Mouse (Mus musculus) limb, embryonic 13.5 days (tissue): Measurements from ENCODE around the gene Slc6a12. TPM values are rescaled to one million over a fixed set of nuclear protein-coding genes. Genes with fewer than 3 reads are reported as not detected.

ENCODE experiments used
- ATAC-seq: fragments of 200-750 bp; cut with Nextera tagmentation; 2 replicates; pipeline ENCODE4 v1.8.0; 2017; ENCODE audit warnings: low read depth, moderate number of reproducible peaks, moderate TSS enrichment; ENCODE audit not compliant: low FRiP score
- H3K27ac ChIP-seq: fragments of 300-500 bp; sonication (generic); 2 replicates; pipeline ENCODE4 v1.5.1; 2015; ENCODE audit warnings: inconsistent platforms, mild to moderate bottlenecking, moderate library complexity
- H3K27me3 ChIP-seq: fragments of 300-500 bp; sonication (generic); 2 replicates; pipeline ENCODE4 v1.6.1; 2015; ENCODE audit warnings: mild to moderate bottlenecking, inconsistent platforms
- H3K36me3 ChIP-seq: fragments of 300-500 bp; sonication (generic); 2 replicates; pipeline ENCODE4 v1.6.1; 2015; ENCODE audit warnings: inconsistent platforms, mild to moderate bottlenecking, moderate library complexity
- H3K4me1 ChIP-seq: fragments of 300-500 bp; sonication (generic); 2 replicates; pipeline ENCODE4 v1.6.1; 2015; ENCODE audit warnings: inconsistent platforms
- H3K4me2 ChIP-seq: fragments of 300-500 bp; sonication (generic); replicated peaks from 2 replicates; pipeline ENCODE4 v1.6.1; 2015; ENCODE audit warnings: inconsistent platforms, mild to moderate bottlenecking, moderate library complexity
- H3K4me3 ChIP-seq: fragments of 300-500 bp; sonication (generic); 2 replicates; pipeline ENCODE4 v1.5.1; 2015; ENCODE audit warnings: moderate library complexity, mild to moderate bottlenecking, inconsistent platforms
- H3K9ac ChIP-seq: fragments of 300-500 bp; sonication (generic); 2 replicates; pipeline ENCODE4 v1.6.1; 2015; ENCODE audit warnings: mild to moderate bottlenecking, inconsistent platforms
- H3K9me3 ChIP-seq: fragments of 300-500 bp; sonication (generic); 2 replicates; pipeline ENCODE4 v1.6.1; 2016; ENCODE audit warnings: inconsistent platforms
- WGBS: fragments of 180-500 bp; shearing (Covaris S2); methylation state at CpG from one replicate; pipeline ENCODE4 v1.1.7; 2015; 5-methylcytosine and 5-hydroxymethylcytosine counted together
- polyA plus RNA-seq: library from polyadenylated mRNA; unstranded; fragments of >200 nt; fragmentation: Nextera tagmentation; extraction: Ambion mirVana; gene quantifications from 2 replicates; pipeline ENCODE4 v1.2.1, GENCODE M21; 2015

Gene Slc6a12
- polyA plus RNA-seq = not detected in 2 replicates

- ATAC-seq = no peak; the same call in 1 of the 2 replicates
- H3K9ac ChIP-seq = no peak within 1 kb of the TSS
- WGBS = 69% methylated on average over 15 of the region's 15 CpGs
- no peak within 1 kb of the TSS for H3K4me2 ChIP-seq
- H3K9me3 ChIP-seq = no peaks in the 10 kb centered on the region
- no peaks in the 10 kb centered on the region for H3K36me3 ChIP-seq
- peaks cover 5% of the 10 kb centered on the region; the same call in 1 of the 2 replicates for H3K4me1 ChIP-seq
- no peak within 1 kb of the TSS for H3K27ac ChIP-seq
- no peak within 1 kb of the TSS for H3K4me3 ChIP-seq
- H3K27me3 ChIP-seq = no peaks in the 10 kb centered on the region
These were observed at the start of gene Slc6a12 for GRCm38 (mm10) chr6:121343026-121343770. Slc6a12 (plus strand) TSS chr6:121343076.

DNA sequence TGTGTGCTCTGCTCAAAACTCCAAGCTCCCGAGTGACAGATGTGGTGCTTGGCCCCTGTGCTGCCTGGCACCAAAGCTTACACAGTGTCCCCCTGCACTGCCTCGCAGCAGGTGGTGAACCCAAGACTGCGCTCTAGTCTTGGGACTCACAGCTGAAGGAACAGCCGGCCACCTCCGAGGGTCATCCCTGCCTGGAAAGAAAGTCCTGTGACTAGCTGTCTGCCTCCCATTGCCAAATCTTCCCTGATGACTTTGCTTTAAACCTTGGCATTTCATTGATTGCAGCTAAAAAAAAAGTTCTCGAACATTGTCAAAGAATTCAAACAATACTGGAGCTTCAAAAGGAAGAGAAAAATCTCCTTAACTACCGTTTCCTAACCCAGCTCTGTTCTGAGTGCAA, 43.6 kb upstream of the Slc6a12 start:
- ATAC-seq = peak; percentile 57; the same call in 1 of the 2 replicates
- no peak overlapping the region for H3K4me2 ChIP-seq
- no peak overlapping the region for H3K27ac ChIP-seq
- peaks cover 16% of the 10 kb centered on the region for H3K4me1 ChIP-seq
- no peak overlapping the region for H3K9ac ChIP-seq
- 52% methylated on average over 7 of the region's 7 CpGs for WGBS
- peaks cover 8% of the 10 kb centered on the region for H3K27me3 ChIP-seq
- no peak overlapping the region for H3K4me3 ChIP-seq
- H3K9me3 ChIP-seq = no peaks in the 10 kb centered on the region
- H3K36me3 ChIP-seq = no peaks in the 10 kb centered on the region

DNA sequence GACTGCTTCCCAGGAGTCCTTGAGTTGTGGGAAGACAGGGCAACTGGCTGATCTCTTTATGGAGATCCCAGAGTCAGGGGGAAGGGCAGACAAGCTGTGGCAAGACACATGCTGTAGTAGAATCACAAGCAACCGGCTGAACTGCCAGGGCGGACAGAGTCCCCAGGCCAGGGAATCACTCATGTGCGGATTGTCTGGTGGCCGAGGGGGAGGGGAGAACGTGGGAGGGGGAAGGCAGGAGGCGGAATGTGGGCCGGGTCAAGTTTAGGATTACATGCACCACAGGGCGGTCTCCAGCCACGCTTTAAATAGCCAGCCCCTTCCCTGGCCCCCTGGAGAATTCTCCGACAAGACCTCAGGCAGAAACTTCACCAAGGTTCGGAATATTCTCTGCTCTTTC, 42.9 kb upstream of the Slc6a12 start, which contains the start of gene Slc6a13:
Gene Slc6a13 (plus strand): TSS at position 274 of the 400 bp plus-strand sequence.
- WGBS = 3% methylated on average over 11 of the region's 11 CpGs
- ATAC-seq = peak; percentile 82
- no peak within 1 kb of the TSS for H3K27ac ChIP-seq
- H3K36me3 ChIP-seq = no peaks in the 10 kb centered on the region
- peaks cover 8% of the 10 kb centered on the region for H3K27me3 ChIP-seq
- H3K9ac ChIP-seq = no peak within 1 kb of the TSS
- H3K4me2 ChIP-seq = peak within 1 kb of the TSS; percentile 47
- H3K4me3 ChIP-seq = no peak within 1 kb of the TSS
- peaks cover 16% of the 10 kb centered on the region for H3K4me1 ChIP-seq
- H3K9me3 ChIP-seq = no peaks in the 10 kb centered on the region

- no peak for ATAC-seq
- Histone ChIP-seq H3K27ac (no peak overlapping the region), H3K36me3 (no peaks in the 10 kb centered on the region), H3K4me1 (peaks cover 16% of the 10 kb centered on the region), H3K4me3 (no peak overlapping the region), H3K9me3 (no peaks in the 10 kb centered on the region), H3K9ac (no peak overlapping the region), H3K4me2 (peak overlapping the region; percentile 47), H3K27me3 (peaks cover 8% of the 10 kb centered on the region)
- 43% methylated on average over 9 of the region's 9 CpGs for WGBS
These were observed 42.4 kb upstream of the Slc6a12 start for GRCm38 (mm10) chr6:121300504-121300903.

DNA sequence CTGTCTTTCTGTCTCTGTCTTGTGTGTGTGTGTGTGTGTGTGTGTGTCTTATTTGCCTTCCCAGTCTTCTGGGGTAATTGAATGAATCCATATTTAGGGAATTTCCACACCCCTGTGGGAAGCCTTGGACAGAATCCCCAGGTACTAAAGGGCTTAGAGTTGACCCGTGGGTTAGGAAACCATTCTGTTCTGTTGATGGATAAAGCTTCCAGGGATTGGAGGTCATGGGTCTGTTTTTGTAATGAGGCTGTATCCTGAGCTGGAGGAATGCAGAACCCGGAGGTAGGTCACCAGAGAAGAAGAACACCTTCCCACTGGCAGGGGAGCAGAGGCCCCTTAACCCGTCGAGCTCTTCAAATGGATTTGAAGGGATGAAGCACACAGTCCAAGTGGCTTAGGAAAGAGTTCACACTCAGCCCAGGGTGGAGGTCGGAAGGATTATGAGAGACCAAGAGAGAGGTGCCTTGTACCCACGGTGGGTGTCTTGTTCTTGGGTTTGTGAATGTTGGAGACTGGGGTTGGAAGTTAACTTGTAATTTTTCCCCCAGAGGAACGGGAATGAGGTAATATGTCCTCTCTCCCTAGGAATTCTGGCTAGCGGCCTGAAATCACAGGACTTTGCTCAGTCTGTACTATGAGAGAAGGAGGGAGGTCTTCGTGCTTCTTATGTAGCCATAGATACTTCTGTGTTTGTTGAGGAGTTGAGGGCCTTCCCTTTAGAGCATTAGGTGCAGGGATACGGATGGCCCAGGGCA, 39.2 kb upstream of the Slc6a12 start:
- peaks cover 16% of the 10 kb centered on the region for H3K4me1 ChIP-seq
- peaks cover 4% of the 10 kb centered on the region for H3K27me3 ChIP-seq
- H3K4me2 ChIP-seq = no peak overlapping the region
- no peak overlapping the region; the same call in 1 of the 2 replicates for H3K27ac ChIP-seq
- no peak; the same call in 1 of the 2 replicates for ATAC-seq
- WGBS = 64% methylated on average over 10 of the region's 10 CpGs
- no peaks in the 10 kb centered on the region for H3K9me3 ChIP-seq
- H3K9ac ChIP-seq = no peak overlapping the region
- no peaks in the 10 kb centered on the region for H3K36me3 ChIP-seq
- H3K4me3 ChIP-seq = no peak overlapping the region

DNA sequence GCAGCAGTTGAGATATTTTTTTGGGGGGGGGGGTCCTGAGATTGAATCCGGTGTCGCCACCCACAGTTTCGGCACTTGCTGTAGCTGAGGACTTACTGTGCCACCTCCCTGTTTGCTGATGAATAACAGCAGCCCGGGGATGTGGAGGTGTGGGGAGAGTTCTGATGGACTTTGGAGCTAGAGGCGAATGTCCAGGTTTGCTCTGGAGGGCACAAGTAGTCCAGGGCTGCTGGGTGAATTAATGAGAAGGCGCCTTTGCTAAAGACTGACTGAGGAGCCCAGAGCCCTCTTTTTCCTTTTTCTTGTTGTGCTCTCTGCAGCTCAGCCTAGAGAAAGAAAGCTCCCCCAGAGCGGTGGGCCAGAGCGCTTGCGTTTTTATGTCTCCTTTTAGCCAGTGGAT, 38.2 kb upstream of the Slc6a12 start:
- Histone ChIP-seq H3K36me3 (no peaks in the 10 kb centered on the region), H3K4me1 (peaks cover 14% of the 10 kb centered on the region), H3K9ac (no peak overlapping the region), H3K4me3 (no peak overlapping the region), H3K27ac (no peak overlapping the region), H3K9me3 (no peaks in the 10 kb centered on the region), H3K27me3 (peaks cover 4% of the 10 kb centered on the region; the same call in 1 of the 2 replicates), H3K4me2 (no peak overlapping the region)
- 83% methylated on average over 9 of the region's 9 CpGs for WGBS
- ATAC-seq = no peak

DNA sequence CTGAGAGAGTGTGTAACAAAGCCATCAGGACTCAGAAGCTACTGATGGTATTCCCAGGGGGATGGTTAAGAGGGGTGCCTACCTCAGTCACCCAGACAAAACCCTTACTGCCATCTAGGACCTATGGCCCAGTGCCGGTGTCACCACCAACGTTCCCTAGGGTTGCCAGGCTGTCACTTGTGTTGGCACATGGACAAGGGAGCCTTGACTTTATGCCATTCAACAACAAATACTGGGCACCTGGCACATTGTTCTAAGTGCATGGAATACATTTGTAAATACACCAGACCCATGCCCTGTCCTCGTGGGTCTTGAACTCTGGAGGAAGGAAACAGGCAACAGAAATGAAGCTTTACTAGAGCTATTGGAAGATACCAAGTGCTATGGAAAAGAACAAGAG, 37.3 kb upstream of the Slc6a12 start:
- Histone ChIP-seq H3K4me3 (no peak overlapping the region), H3K36me3 (no peaks in the 10 kb centered on the region), H3K9me3 (no peaks in the 10 kb centered on the region), H3K27ac (no peak overlapping the region), H3K9ac (no peak overlapping the region), H3K27me3 (peaks cover 3% of the 10 kb centered on the region; the same call in 1 of the 2 replicates), H3K4me1 (peaks cover 5% of the 10 kb centered on the region), H3K4me2 (no peak overlapping the region)
- 88% methylated on average over 3 of the region's 3 CpGs for WGBS
- ATAC-seq = no peak

DNA sequence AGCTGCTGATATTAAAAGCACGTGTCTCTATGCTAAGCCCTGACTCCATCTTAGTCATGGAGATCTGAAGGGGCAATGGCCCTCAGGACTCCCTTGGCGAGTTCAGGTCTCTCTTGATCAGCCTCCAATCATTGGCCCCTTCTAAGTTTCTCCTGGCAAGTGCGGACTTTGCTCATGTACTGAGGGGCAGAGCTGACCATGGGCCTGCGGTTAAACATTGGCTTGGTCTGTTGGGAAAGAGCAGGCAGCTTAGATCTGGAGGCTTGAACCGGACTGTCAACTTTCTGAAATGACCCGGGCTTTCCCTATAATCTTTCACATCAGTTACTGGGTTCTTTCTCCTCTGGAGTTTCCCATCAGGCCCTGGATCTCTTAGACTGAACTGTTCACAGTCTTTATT, 31.9 kb upstream of the Slc6a12 start:
- no peak overlapping the region for H3K4me3 ChIP-seq
- WGBS = 89% methylated on average over 6 of the region's 6 CpGs
- H3K9me3 ChIP-seq = no peaks in the 10 kb centered on the region; the same call in 1 of the 2 replicates
- no peaks in the 10 kb centered on the region for H3K36me3 ChIP-seq
- no peaks in the 10 kb centered on the region for H3K4me1 ChIP-seq
- no peaks in the 10 kb centered on the region for H3K27me3 ChIP-seq
- ATAC-seq = no peak
- no peak overlapping the region for H3K9ac ChIP-seq
- H3K4me2 ChIP-seq = no peak overlapping the region
- no peak overlapping the region for H3K27ac ChIP-seq

- Histone ChIP-seq H3K36me3 (no peaks in the 10 kb centered on the region), H3K9ac (no peak overlapping the region), H3K4me1 (no peaks in the 10 kb centered on the region), H3K27ac (no peak overlapping the region), H3K4me2 (no peak overlapping the region), H3K4me3 (no peak overlapping the region), H3K9me3 (no peaks in the 10 kb centered on the region; the same call in 1 of the 2 replicates), H3K27me3 (no peaks in the 10 kb centered on the region)
- 68% methylated on average over 6 of the region's 6 CpGs for WGBS
- ATAC-seq = no peak
These were observed 23.8 kb upstream of the Slc6a12 start for GRCm38 (mm10) chr6:121319099-121319498.

DNA sequence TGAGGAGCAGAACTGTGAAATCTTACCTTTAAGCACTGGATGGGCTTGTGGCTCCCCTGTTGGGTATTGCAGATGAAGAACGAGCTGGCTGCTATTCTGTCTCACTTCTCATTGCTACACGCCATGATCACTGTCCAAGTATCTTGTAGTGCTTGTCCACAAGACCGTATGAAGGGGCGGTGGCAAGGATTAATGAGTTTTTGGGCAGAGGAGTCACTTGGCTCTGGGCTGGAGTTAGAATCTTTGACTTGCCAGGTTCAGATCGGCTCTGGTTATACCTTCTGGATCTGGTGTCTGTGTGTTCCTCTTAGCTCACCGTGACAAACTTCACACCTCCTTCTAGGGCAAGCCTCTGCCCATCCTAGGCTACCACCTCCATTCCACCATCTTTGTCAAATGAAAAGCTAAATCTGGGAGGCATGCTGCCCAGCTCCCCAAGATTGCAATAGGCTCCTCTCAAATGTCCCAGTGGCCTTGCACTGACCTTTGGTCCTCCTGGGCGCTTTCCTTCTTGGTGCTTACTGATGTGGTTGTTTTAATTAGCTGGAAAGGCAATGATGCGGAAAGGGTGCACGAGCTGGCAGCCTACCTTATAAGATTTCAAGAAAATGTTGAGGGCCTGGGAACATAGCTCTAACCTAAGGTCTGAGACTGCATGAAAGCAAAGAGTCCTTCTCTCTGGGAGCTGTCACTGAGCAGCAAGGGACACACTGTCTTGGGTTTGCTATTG, 20.3 kb upstream of the Slc6a12 start:
- WGBS = 78% methylated on average over 9 of the region's 9 CpGs
- H3K4me1 ChIP-seq = 0 out of 2 replicates have a peak, but pooled peaks cover 6% of the 10 kb centered on the region
- no peak overlapping the region for H3K4me2 ChIP-seq
- ATAC-seq = no peak
- no peak overlapping the region for H3K4me3 ChIP-seq
- H3K27ac ChIP-seq = no peak overlapping the region
- no peak overlapping the region for H3K9ac ChIP-seq
- H3K36me3 ChIP-seq = no peaks in the 10 kb centered on the region
- no peaks in the 10 kb centered on the region for H3K9me3 ChIP-seq
- no peaks in the 10 kb centered on the region for H3K27me3 ChIP-seq

DNA sequence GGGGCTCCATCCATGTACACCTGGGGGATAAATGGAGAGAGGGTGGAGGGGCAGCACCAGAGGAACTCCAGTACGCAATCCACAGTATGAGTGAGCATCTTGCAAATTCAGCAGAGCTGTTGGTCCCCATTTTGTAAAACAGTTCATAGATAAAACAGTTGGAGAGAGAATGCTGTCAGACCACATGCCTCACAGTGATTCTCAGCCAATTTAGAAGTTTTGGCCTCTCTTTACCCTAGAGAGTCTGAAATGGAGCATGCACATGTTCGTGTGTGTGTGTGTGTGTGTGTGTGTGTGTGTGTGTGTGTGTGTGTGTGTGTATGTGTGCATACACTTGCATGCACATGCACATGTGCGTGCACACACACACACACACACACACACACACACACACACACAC, 17.6 kb upstream of the Slc6a12 start:
- no peaks in the 10 kb centered on the region for H3K9me3 ChIP-seq
- WGBS = 81% methylated on average over 3 of the region's 3 CpGs
- no peak for ATAC-seq
- H3K4me3 ChIP-seq = no peak overlapping the region
- no peaks in the 10 kb centered on the region for H3K36me3 ChIP-seq
- H3K9ac ChIP-seq = no peak overlapping the region
- H3K27ac ChIP-seq = no peak overlapping the region
- no peaks in the 10 kb centered on the region for H3K27me3 ChIP-seq
- no peak overlapping the region for H3K4me2 ChIP-seq
- H3K4me1 ChIP-seq = peaks cover 17% of the 10 kb centered on the region

GRCm38 (mm10) chr6:121325740-121326139, 17.1 kb upstream of the Slc6a12 start:
- H3K4me1 ChIP-seq = peaks cover 17% of the 10 kb centered on the region
- ATAC-seq = no peak
- no peak overlapping the region for H3K4me2 ChIP-seq
- no peak overlapping the region for H3K4me3 ChIP-seq
- H3K36me3 ChIP-seq = no peaks in the 10 kb centered on the region
- H3K27ac ChIP-seq = no peak overlapping the region
- 67% methylated on average over 9 of the region's 9 CpGs for WGBS
- H3K9me3 ChIP-seq = no peaks in the 10 kb centered on the region
- no peak overlapping the region for H3K9ac ChIP-seq
- no peaks in the 10 kb centered on the region for H3K27me3 ChIP-seq
